Mouse (Mus musculus): ENCODE results near the gene H2-T23. TPM values are rescaled to one million over a fixed set of nuclear protein-coding genes. Genes with fewer than 3 reads are reported as not detected.
"Not testable (repeated sequence)": the region's sequence is repeated elsewhere in the genome, so short reads cannot be mapped to it uniquely, and the experiment has no call there.

H2-T23 gene
- polyA plus RNA-seq, 1 experiment from 2014 or later = 3.9 TPM

- ATAC-seq (replicated peaks; ENCODE audit: insufficient number of reproducible peaks, low FRiP score, low TSS enrichment, low read depth) = no peak; the same call in 1 of the 2 replicates
- peak; percentile 58 for DNase-seq (ENCODE audit: low spot score)
- Histone ChIP-seq H3K36me3 (replicated peaks; ENCODE audit: control insufficient read depth, insufficient read depth, low read depth, low read length) (no peaks in the 10 kb centered on the region), H3K27me3 (ENCODE audit: control insufficient read depth, insufficient read depth, low read length) (no peaks in the 10 kb centered on the region), H3K4me3 (ENCODE audit: low read depth, low read length) (no peak within 1 kb of the TSS), H3K27ac (replicated peaks; ENCODE audit: low read depth, low read length) (no peak within 1 kb of the TSS), H3K9ac (replicated peaks; ENCODE audit: low read length) (no peak within 1 kb of the TSS), H3K9me3 (replicated peaks; ENCODE audit: control insufficient read depth, low read length) (no peaks in the 10 kb centered on the region), H3K4me2 (ENCODE audit: low read depth, low read length) (no peak within 1 kb of the TSS), H3K4me1 (ENCODE audit: control insufficient read depth, insufficient read depth, low read length) (no peaks in the 10 kb centered on the region)
- WGBS = 41% methylated on average over 15 of the region's 15 CpGs
Measured at GRCm38 (mm10) chr17:36020191-36021073, 12.2 kb downstream of the H2-T23 start, which contains the start of gene H2-T24. Gene H2-T24 (minus strand): TSS chr17:36020560.

- no peak overlapping the region for H3K27ac ChIP-seq (replicated peaks; ENCODE audit: low read depth, low read length)
- H3K4me3 ChIP-seq (ENCODE audit: low read depth, low read length) = no peak overlapping the region
- DNase-seq (ENCODE audit: low spot score) = no peak
- no peak overlapping the region for H3K9ac ChIP-seq (replicated peaks; ENCODE audit: low read length)
- H3K27me3 ChIP-seq (ENCODE audit: control insufficient read depth, insufficient read depth, low read length) = no peaks in the 10 kb centered on the region
- H3K4me2 ChIP-seq (ENCODE audit: low read depth, low read length) = no peak overlapping the region
- no peaks in the 10 kb centered on the region for H3K4me1 ChIP-seq (ENCODE audit: control insufficient read depth, insufficient read depth, low read length)
- H3K36me3 ChIP-seq (replicated peaks; ENCODE audit: control insufficient read depth, insufficient read depth, low read depth, low read length) = peaks cover 1% of the 10 kb centered on the region; the same call in 1 of the 2 replicates
- 73% methylated on average over 3 of the region's 3 CpGs for WGBS
- no peaks in the 10 kb centered on the region for H3K9me3 ChIP-seq (replicated peaks; ENCODE audit: control insufficient read depth, low read length)
- no peak for ATAC-seq (replicated peaks; ENCODE audit: insufficient number of reproducible peaks, low FRiP score, low TSS enrichment, low read depth)
Measured at GRCm38 (mm10) chr17:36019519-36019918, 13.1 kb downstream of the H2-T23 start.

GRCm38 (mm10) chr17:36018979-36019378, 13.7 kb downstream of the H2-T23 start:
- H3K27ac ChIP-seq (replicated peaks; ENCODE audit: low read depth, low read length) = no peak overlapping the region
- H3K27me3 ChIP-seq (ENCODE audit: control insufficient read depth, insufficient read depth, low read length) = no peaks in the 10 kb centered on the region
- no peaks in the 10 kb centered on the region for H3K4me1 ChIP-seq (ENCODE audit: control insufficient read depth, insufficient read depth, low read length)
- H3K36me3 ChIP-seq (replicated peaks; ENCODE audit: control insufficient read depth, insufficient read depth, low read depth, low read length) = peaks cover 2% of the 10 kb centered on the region; the same call in 1 of the 2 replicates
- H3K9ac ChIP-seq (replicated peaks; ENCODE audit: low read length) = no peak overlapping the region
- no peak for ATAC-seq (replicated peaks; ENCODE audit: insufficient number of reproducible peaks, low FRiP score, low TSS enrichment, low read depth)
- H3K4me2 ChIP-seq (ENCODE audit: low read depth, low read length) = no peak overlapping the region
- H3K4me3 ChIP-seq (ENCODE audit: low read depth, low read length) = no peak overlapping the region
- WGBS = 77% methylated on average over 2 of the region's 2 CpGs
- no peak for DNase-seq (ENCODE audit: low spot score)
- no peaks in the 10 kb centered on the region for H3K9me3 ChIP-seq (replicated peaks; ENCODE audit: control insufficient read depth, low read length)

GRCm38 (mm10) chr17:36017046-36017445, 15.6 kb downstream of the H2-T23 start:
- H3K4me3 ChIP-seq (ENCODE audit: low read depth, low read length) = no peak overlapping the region
- H3K36me3 ChIP-seq (replicated peaks; ENCODE audit: control insufficient read depth, insufficient read depth, low read depth, low read length) = peaks cover 2% of the 10 kb centered on the region; the same call in 1 of the 2 replicates
- no peaks in the 10 kb centered on the region for H3K9me3 ChIP-seq (replicated peaks; ENCODE audit: control insufficient read depth, low read length)
- no peaks in the 10 kb centered on the region for H3K4me1 ChIP-seq (ENCODE audit: control insufficient read depth, insufficient read depth, low read length)
- H3K4me2 ChIP-seq (ENCODE audit: low read depth, low read length) = no peak overlapping the region
- no peaks in the 10 kb centered on the region for H3K27me3 ChIP-seq (ENCODE audit: control insufficient read depth, insufficient read depth, low read length)
- WGBS = 88% methylated on average over 5 of the region's 5 CpGs
- DNase-seq (ENCODE audit: low spot score) = no peak
- no peak overlapping the region for H3K27ac ChIP-seq (replicated peaks; ENCODE audit: low read depth, low read length)
- no peak for ATAC-seq (replicated peaks; ENCODE audit: insufficient number of reproducible peaks, low FRiP score, low TSS enrichment, low read depth)
- H3K9ac ChIP-seq (replicated peaks; ENCODE audit: low read length) = no peak overlapping the region

GRCm38 (mm10) chr17:36014977-36015376, 17.7 kb downstream of the H2-T23 start:
- DNase-seq (ENCODE audit: low spot score) (no peak), ATAC-seq (replicated peaks; ENCODE audit: insufficient number of reproducible peaks, low FRiP score, low TSS enrichment, low read depth) (no peak)
- H3K36me3 ChIP-seq (replicated peaks; ENCODE audit: control insufficient read depth, insufficient read depth, low read depth, low read length) = peaks cover 2% of the 10 kb centered on the region; the same call in 1 of the 2 replicates
- no peak overlapping the region for H3K4me2 ChIP-seq (ENCODE audit: low read depth, low read length)
- H3K27ac ChIP-seq (replicated peaks; ENCODE audit: low read depth, low read length) = no peak overlapping the region
- WGBS = 95% methylated on average over 5 of the region's 5 CpGs
- no peaks in the 10 kb centered on the region for H3K9me3 ChIP-seq (replicated peaks; ENCODE audit: control insufficient read depth, low read length)
- no peaks in the 10 kb centered on the region for H3K4me1 ChIP-seq (ENCODE audit: control insufficient read depth, insufficient read depth, low read length)
- H3K4me3 ChIP-seq (ENCODE audit: low read depth, low read length) = no peak overlapping the region
- H3K9ac ChIP-seq (replicated peaks; ENCODE audit: low read length) = no peak overlapping the region
- H3K27me3 ChIP-seq (ENCODE audit: control insufficient read depth, insufficient read depth, low read length) = no peaks in the 10 kb centered on the region

GRCm38 (mm10) chr17:36004409-36004808, 28.2 kb downstream of the H2-T23 start:
- 95% methylated on average over 7 of the region's 7 CpGs for WGBS
- not testable (repeated sequence) for H3K36me3 ChIP-seq (replicated peaks; ENCODE audit: control insufficient read depth, insufficient read depth, low read depth, low read length)

GRCm38 (mm10) chr17:36003331-36003730, 29.3 kb downstream of the H2-T23 start:
- H3K4me2 ChIP-seq (ENCODE audit: low read depth, low read length) = no peak overlapping the region
- H3K36me3 ChIP-seq (replicated peaks; ENCODE audit: control insufficient read depth, insufficient read depth, low read depth, low read length) = no peaks in the 10 kb centered on the region
- H3K4me1 ChIP-seq (ENCODE audit: control insufficient read depth, insufficient read depth, low read length) = no peaks in the 10 kb centered on the region
- H3K4me3 ChIP-seq (ENCODE audit: low read depth, low read length) = no peak overlapping the region
- no peaks in the 10 kb centered on the region for H3K27me3 ChIP-seq (ENCODE audit: control insufficient read depth, insufficient read depth, low read length)
- H3K9me3 ChIP-seq (replicated peaks; ENCODE audit: control insufficient read depth, low read length) = no peaks in the 10 kb centered on the region
- WGBS = 93% methylated on average over 7 of the region's 7 CpGs
- DNase-seq (ENCODE audit: low spot score) (no peak), ATAC-seq (replicated peaks; ENCODE audit: insufficient number of reproducible peaks, low FRiP score, low TSS enrichment, low read depth) (no peak)
- no peak overlapping the region for H3K27ac ChIP-seq (replicated peaks; ENCODE audit: low read depth, low read length)
- H3K9ac ChIP-seq (replicated peaks; ENCODE audit: low read length) = no peak overlapping the region

More at GRCm38 (mm10) chr17:36004409-36004808, 28.2 kb downstream of the H2-T23 start:
- H3K4me2 ChIP-seq (ENCODE audit: low read depth, low read length); ATAC-seq (replicated peaks; ENCODE audit: insufficient number of reproducible peaks, low FRiP score, low TSS enrichment, low read depth); H3K4me3 ChIP-seq (ENCODE audit: low read depth, low read length); H3K27ac ChIP-seq (replicated peaks; ENCODE audit: low read depth, low read length); H3K9me3 ChIP-seq (replicated peaks; ENCODE audit: control insufficient read depth, low read length); H3K9ac ChIP-seq (replicated peaks; ENCODE audit: low read length); H3K27me3 ChIP-seq (ENCODE audit: control insufficient read depth, insufficient read depth, low read length); H3K4me1 ChIP-seq (ENCODE audit: control insufficient read depth, insufficient read depth, low read length); DNase-seq (ENCODE audit: low spot score): not testable (repeated sequence)

GRCm38 (mm10) chr17:36001966-36002365, 30.7 kb downstream of the H2-T23 start:
- H3K27ac ChIP-seq (replicated peaks; ENCODE audit: low read depth, low read length) = no peak overlapping the region
- H3K9me3 ChIP-seq (replicated peaks; ENCODE audit: control insufficient read depth, low read length) = no peaks in the 10 kb centered on the region
- WGBS = 94% methylated on average over 6 of the region's 6 CpGs
- H3K36me3 ChIP-seq (replicated peaks; ENCODE audit: control insufficient read depth, insufficient read depth, low read depth, low read length) = no peaks in the 10 kb centered on the region
- H3K4me2 ChIP-seq (ENCODE audit: low read depth, low read length) = no peak overlapping the region
- no peak overlapping the region for H3K4me3 ChIP-seq (ENCODE audit: low read depth, low read length)
- ATAC-seq (replicated peaks; ENCODE audit: insufficient number of reproducible peaks, low FRiP score, low TSS enrichment, low read depth) (no peak), DNase-seq (ENCODE audit: low spot score) (no peak)
- no peaks in the 10 kb centered on the region; the same call in 1 of the 2 replicates for H3K4me1 ChIP-seq (ENCODE audit: control insufficient read depth, insufficient read depth, low read length)
- H3K27me3 ChIP-seq (ENCODE audit: control insufficient read depth, insufficient read depth, low read length) = no peaks in the 10 kb centered on the region
- no peak overlapping the region for H3K9ac ChIP-seq (replicated peaks; ENCODE audit: low read length)

All from embryonic facial prominence, embryonic 11.5 days (tissue).